Mouse (Mus musculus) myocyte (in vitro differentiated cells): ENCODE measurements around the gene Zfyve26.

Source experiments
- CEBPB ChIP-seq: IDR thresholded peaks from 2 replicates; pipeline ENCODE4 v1.6.1; 2011; ENCODE audit warnings: mild to moderate bottlenecking, moderate library complexity; ENCODE audit not compliant: poor library complexity, insufficient read depth, severe bottlenecking
- POLR2A ChIP-seq: IDR thresholded peaks from one replicate; pipeline ENCODE4 v1.6.1; 2011; ENCODE audit warnings: low read depth, mild to moderate bottlenecking, control low read depth, moderate library complexity; ENCODE audit not compliant: insufficient read length
- POLR2AphosphoS2 ChIP-seq: IDR thresholded peaks from one replicate; pipeline ENCODE4 v1.6.1; 2011; ENCODE audit warnings: low read depth, control low read depth; ENCODE audit not compliant: insufficient read length
- REST ChIP-seq: IDR thresholded peaks from one replicate; pipeline ENCODE4 v1.6.1; 2011; ENCODE audit warnings: mild to moderate bottlenecking, control low read depth, moderate library complexity; ENCODE audit not compliant: insufficient read depth, insufficient read length
- SRF ChIP-seq: IDR thresholded peaks from one replicate; pipeline ENCODE4 v1.6.1; 2011; ENCODE audit warnings: low read depth; ENCODE audit not compliant: control insufficient read depth, insufficient read length
- TCF12 ChIP-seq: IDR thresholded peaks from one replicate; pipeline ENCODE4 v1.6.1; 2011; ENCODE audit warnings: mild to moderate bottlenecking, control low read depth; ENCODE audit not compliant: poor library complexity, insufficient read depth, severe bottlenecking
- USF1 ChIP-seq: IDR thresholded peaks from one replicate; pipeline ENCODE4 v1.6.1; 2011; ENCODE audit warnings: low read depth, mild to moderate bottlenecking, control low read depth, moderate library complexity

GRCm38 (mm10) chr12:79305131-79305530, 9.0 kb upstream of the Zfyve26 start:
- TF ChIP-seq POLR2A, result no peak
- TF ChIP-seq POLR2AphosphoS2, result no peak
- no peak for TF ChIP-seq TCF12
- no peak for TF ChIP-seq CEBPB
- TF ChIP-seq USF1, result no peak
- no peak for TF ChIP-seq REST
- no peak for TF ChIP-seq SRF
